Mouse (Mus musculus) brown adipose tissue, adult 24 weeks (tissue): ENCODE measurements around the gene Themis. TPM values are rescaled to one million over a fixed set of nuclear protein-coding genes. Genes with fewer than 3 reads are reported as not detected.

Experiments used
- H3K27ac ChIP-seq: fragments of 200-500 bp; replicated peaks from 2 replicates; pipeline ENCODE4 v1.5.1; 2012; ENCODE audit warnings: low read depth, mild to moderate bottlenecking, low read length
- H3K4me1 ChIP-seq: fragments of 200-500 bp; 2 replicates; pipeline ENCODE4 v1.6.1; 2012; ENCODE audit warnings: low read length, mixed read lengths; ENCODE audit not compliant: control insufficient read depth, insufficient read depth, insufficient read length
- H3K4me3 ChIP-seq: fragments of 200-500 bp; 2 replicates; pipeline ENCODE4 v1.5.1; 2012; ENCODE audit warnings: low read depth, mild to moderate bottlenecking, low read length, moderate library complexity; ENCODE audit not compliant: insufficient read depth
- polyA plus RNA-seq: library from polyadenylated mRNA; stranded (reverse); fragments of >200 nt; gene quantifications from 2 replicates; pipeline ENCODE4 v1.2.4, GENCODE M21; 2012; ENCODE audit not compliant: missing spikeins, insufficient read depth, insufficient read length

Themis gene
- polyA plus RNA-seq, 1 experiment, result not detected

DNA sequence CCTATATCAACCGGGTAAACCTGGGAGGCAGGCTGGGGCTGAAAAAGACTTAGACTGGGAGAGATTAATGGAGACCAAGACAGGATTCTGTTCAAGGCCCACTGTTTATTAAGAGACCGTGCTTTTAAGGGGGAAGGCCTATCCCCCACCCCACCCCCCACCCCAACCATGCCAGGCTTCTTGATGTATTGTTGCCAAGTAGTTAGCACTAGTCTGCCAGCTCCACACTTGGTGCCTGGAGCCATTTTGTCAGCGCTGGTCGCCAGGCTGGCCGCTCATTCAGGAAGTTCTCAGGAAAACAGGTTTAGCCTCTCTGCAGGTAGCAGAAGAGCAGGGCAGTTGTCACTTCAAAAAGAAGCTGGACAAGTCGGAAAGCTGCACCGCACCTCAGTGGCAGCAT, 55.1 kb downstream of the Themis start:
- no peak overlapping the region for H3K4me3 ChIP-seq
- H3K4me1 ChIP-seq, result no peaks in the 10 kb centered on the region
- no peak overlapping the region for H3K27ac ChIP-seq

DNA sequence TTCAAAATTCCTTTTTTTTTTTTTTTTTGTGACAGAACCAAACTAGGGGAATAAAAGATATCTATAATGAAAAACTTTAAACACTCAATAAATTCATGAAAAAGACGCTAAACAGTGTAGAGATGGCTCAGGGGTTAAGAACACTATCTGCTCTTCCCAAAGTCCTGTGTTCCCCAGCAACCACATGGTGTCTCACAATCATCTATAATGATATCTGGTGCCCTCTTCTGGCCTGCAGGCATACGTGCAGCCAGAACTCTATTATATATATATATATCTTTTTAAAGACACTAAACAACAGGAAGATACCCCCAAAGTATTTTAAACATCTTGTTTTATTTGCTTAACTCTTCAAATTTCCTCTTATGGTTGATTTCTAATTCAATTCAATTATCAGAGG, 62.0 kb downstream of the Themis start:
- no peak overlapping the region for H3K27ac ChIP-seq

GRCm38 (mm10) chr10:28737953-28738352, 69.8 kb downstream of the Themis start:
- Histone ChIP-seq H3K4me3 (no peak overlapping the region), H3K27ac (no peak overlapping the region), H3K4me1 (no peaks in the 10 kb centered on the region)

More for the DNA sequence above, 62.0 kb downstream of the Themis start:
- H3K4me3 ChIP-seq, result no peak overlapping the region
- H3K4me1 ChIP-seq, result no peaks in the 10 kb centered on the region

- Histone ChIP-seq H3K4me1 (no peaks in the 10 kb centered on the region), H3K27ac (no peak overlapping the region), H3K4me3 (no peak overlapping the region)
Observed at GRCm38 (mm10) chr10:28746426-28746825, 78.3 kb downstream of the Themis start.

DNA sequence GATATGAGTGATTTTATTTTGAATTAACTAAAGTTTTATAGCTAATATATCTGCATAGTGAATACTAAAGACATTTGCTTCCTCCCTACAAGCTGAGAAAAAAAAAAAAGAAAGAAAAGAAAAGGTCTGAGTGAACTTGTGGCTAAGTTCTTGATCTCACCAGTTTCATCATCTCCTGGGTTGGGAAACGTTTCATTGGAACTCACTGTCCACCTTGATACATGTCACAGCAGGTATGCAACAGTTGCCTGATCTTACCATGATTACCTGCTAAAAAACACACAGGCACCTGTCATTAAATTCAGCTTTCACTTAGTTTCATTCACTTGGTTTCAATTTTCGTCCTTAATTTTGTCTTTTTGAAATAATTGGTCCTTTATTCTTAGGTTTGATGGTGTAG, 85.2 kb downstream of the Themis start:
- no peak overlapping the region for H3K4me3 ChIP-seq
- H3K4me1 ChIP-seq, result no peaks in the 10 kb centered on the region
- H3K27ac ChIP-seq, result no peak overlapping the region

- no peaks in the 10 kb centered on the region for H3K4me1 ChIP-seq
Observed at GRCm38 (mm10) chr10:28754927-28755326, 86.8 kb downstream of the Themis start.

GRCm38 (mm10) chr10:28776777-28777402, 108.7 kb downstream of the Themis start:
- Histone ChIP-seq H3K27ac (no peak overlapping the region), H3K4me3 (no peak overlapping the region), H3K4me1 (no peaks in the 10 kb centered on the region)

More at GRCm38 (mm10) chr10:28754927-28755326, 86.8 kb downstream of the Themis start:
- Histone ChIP-seq H3K4me3 (no peak overlapping the region), H3K27ac (no peak overlapping the region)

DNA sequence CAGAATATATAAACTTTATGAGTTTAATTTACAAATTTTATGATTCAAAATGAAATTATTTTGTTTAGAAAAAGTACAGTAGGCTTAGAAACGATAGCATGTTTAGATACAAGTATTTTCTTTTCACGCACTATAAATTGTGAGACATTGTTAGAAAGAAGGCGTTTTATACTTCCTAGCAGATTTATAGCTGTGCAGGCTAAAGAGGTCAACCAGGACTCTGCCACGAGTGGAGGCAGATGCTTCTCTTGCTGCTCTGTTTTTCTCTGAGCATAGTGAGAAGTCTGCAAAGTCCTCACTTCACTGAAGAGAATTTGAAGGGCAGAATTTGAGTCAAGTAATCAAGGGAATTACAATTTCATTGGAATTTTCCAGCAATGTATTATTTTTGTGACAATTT, 131.3 kb downstream of the Themis start:
- Histone ChIP-seq H3K4me3 (no peak overlapping the region), H3K27ac (no peak overlapping the region), H3K4me1 (no peaks in the 10 kb centered on the region)

DNA sequence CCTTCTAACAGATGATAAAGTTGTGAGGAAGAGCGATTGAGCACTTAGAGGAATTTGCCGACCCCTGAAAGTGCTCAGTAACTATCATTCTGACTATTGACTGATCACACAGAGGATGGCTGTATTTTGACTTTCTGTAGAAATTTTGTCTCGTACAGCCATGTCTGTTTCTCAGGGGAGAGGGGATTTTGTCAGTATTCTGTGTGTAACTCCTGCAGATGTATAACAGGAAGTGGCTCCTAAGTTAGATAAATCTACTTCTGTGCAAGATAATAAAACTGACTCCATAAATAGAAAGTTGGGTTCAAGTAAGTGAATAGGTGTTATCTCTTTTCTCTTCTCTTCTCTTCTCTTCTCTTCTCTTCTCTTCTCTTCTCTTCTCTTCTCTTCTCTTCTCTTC, 137.0 kb downstream of the Themis start:
- no peak overlapping the region for H3K27ac ChIP-seq
- H3K4me3 ChIP-seq, result no peak overlapping the region
- no peaks in the 10 kb centered on the region for H3K4me1 ChIP-seq

GRCm38 (mm10) chr10:28811928-28812570, 143.9 kb downstream of the Themis start:
- Histone ChIP-seq H3K4me1 (no peaks in the 10 kb centered on the region), H3K4me3 (no peak overlapping the region), H3K27ac (no peak overlapping the region)

- Histone ChIP-seq H3K4me1 (no peaks in the 10 kb centered on the region), H3K27ac (no peak overlapping the region), H3K4me3 (no peak overlapping the region)
Observed at GRCm38 (mm10) chr10:28812571-28812936, 144.4 kb downstream of the Themis start.

DNA sequence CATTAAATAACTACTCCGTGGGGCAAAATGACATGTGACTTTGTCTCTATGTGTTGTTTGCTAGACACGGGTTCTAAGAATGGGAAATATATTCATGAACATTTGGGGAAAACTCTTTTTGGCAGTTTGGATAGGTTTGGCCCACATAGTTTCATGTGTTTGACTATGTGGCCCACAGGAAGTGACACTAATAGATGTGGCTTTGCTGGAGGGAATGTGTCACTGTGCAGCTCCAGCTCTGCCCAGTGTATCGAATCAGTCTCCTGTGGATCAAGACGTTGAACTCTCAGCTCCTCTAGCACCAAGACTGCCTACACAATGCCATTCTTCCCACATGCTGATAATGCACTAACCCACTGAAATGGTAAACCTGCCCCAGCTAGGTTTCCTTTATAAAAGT, 148.0 kb downstream of the Themis start:
- Histone ChIP-seq H3K4me3 (no peak overlapping the region), H3K27ac (no peak overlapping the region), H3K4me1 (no peaks in the 10 kb centered on the region)

DNA sequence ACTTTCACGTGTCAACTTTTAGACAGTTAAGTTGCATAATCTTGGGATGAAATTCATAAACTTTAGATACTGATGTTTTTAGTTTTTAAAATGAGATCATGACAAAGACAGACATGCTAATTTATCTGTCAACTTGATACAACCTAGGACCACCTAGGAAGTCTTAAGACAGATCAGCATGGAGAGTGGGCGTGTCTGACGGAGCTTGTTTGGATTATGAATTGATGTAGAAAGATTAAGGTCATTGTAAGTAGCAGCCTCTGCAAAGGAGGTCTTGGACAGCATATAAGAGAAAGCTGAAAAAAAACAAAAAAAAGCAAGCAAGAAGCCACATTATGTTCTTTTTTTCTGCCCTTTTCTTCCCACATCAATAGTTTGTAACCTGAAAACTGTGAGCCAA, 154.2 kb downstream of the Themis start:
- Histone ChIP-seq H3K27ac (no peak overlapping the region), H3K4me3 (no peak overlapping the region), H3K4me1 (no peaks in the 10 kb centered on the region)

- Histone ChIP-seq H3K4me3 (no peak overlapping the region), H3K4me1 (no peaks in the 10 kb centered on the region), H3K27ac (no peak overlapping the region)
Observed at GRCm38 (mm10) chr10:28842605-28843004, 174.4 kb downstream of the Themis start.

GRCm38 (mm10) chr10:28843755-28844717, 175.9 kb downstream of the Themis start:
- Histone ChIP-seq H3K4me3 (no peak overlapping the region), H3K27ac (no peak overlapping the region), H3K4me1 (no peaks in the 10 kb centered on the region)
